ENCODE assay signal across 29 mouse cellular contexts in the genomic region with DNA sequence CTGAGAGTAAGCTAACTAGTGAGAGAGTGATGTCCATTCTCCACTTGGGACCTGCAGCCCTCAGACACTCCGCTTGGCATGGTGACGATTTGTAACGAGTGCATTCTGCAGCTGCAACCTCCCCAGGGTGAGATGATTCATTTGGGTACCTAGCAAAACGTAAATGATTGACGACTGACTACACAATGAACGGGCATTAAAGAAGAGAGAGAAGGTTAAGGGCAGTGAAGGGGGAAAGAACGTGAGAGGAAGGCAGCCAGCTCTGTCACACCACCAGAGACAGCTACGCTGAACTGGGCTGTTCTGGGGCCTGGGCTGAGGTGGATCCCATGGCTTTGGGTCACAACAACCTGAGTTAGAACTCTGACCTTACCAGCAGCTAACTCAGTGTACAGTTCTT.
A peak's percentile ranks its signal among the peaks of the same experiment; 100 is the strongest.
DNase-seq lines count a peak whose midpoint lies in the region; ATAC-seq and TF ChIP-seq lines count a peak whose summit lies in the region.
"Had no signal": no experiment of that assay in that cellular context is flagged by ENCODE, and none has a peak within 500 bp of the region (broad histone marks: within the 10 kb centered on the region; RNA-seq: fewer than 3 reads in every experiment).

No protein-coding gene starts in this region.

- no peak for TF ChIP-seq CTCF in Patski (IDR thresholded peaks at IDR 0.05)

- H3K4me2 ChIP-seq in forebrain, embryonic 16.5 days (ENCODE audit: low read length), result no peak overlapping the region
- no peak overlapping the region for H3K4me2 ChIP-seq in heart, embryonic 12.5 days
- no peak overlapping the region for H3K4me2 ChIP-seq in limb, embryonic 12.5 days
- H3K4me2 ChIP-seq: embryonic facial prominence, embryonic 15.5 days; hindbrain, embryonic 12.5 days; intestine, embryonic 15.5 days; limb, embryonic 13.5 days; liver, embryonic 13.5 days had no signal

- no peak overlapping the region for H3K9ac ChIP-seq in forebrain, embryonic 16.5 days (replicated peaks; ENCODE audit: low read depth, low read length)
- H3K9ac ChIP-seq in heart, embryonic 12.5 days, result no peak overlapping the region
- no peak overlapping the region for H3K9ac ChIP-seq in limb, embryonic 12.5 days (replicated peaks)
- H3K9ac ChIP-seq: embryonic facial prominence, embryonic 15.5 days; hindbrain, embryonic 12.5 days; intestine, embryonic 15.5 days; limb, embryonic 13.5 days had no signal

- H3K27me3 ChIP-seq in forebrain, embryonic 10.5 days (ENCODE audit: poor library complexity, severe bottlenecking), result no peaks in the 10 kb centered on the region
- H3K27me3 ChIP-seq in forebrain, embryonic 16.5 days (replicated peaks; ENCODE audit: control insufficient read depth, insufficient read depth, low read length), result no peaks in the 10 kb centered on the region
- no peaks in the 10 kb centered on the region for H3K27me3 ChIP-seq in heart, embryonic 12.5 days (replicated peaks)
- H3K27me3 ChIP-seq in limb, embryonic 12.5 days, result no peaks in the 10 kb centered on the region
- H3K27me3 ChIP-seq in limb, embryonic 10.5 days (ENCODE audit: low read depth, poor library complexity, severe bottlenecking), result no peaks in the 10 kb centered on the region
- no peaks in the 10 kb centered on the region for H3K27me3 ChIP-seq in Patski
- H3K27me3 ChIP-seq: embryonic facial prominence, embryonic 15.5 days; hindbrain, embryonic 12.5 days; intestine, embryonic 15.5 days; limb, embryonic 13.5 days; liver, embryonic 13.5 days had no signal

- DNase-seq in forebrain, embryonic 10.5 days (ENCODE audit: extremely low spot score, low spot score), result no peak
- no peak for DNase-seq in heart, adult 9 months (ENCODE audit: low spot score in 2 of 2)
- DNase-seq in limb, embryonic 10.5 days (ENCODE audit: low spot score), result no peak
- DNase-seq in Patski (ENCODE audit: low read depth, low spot score), result peak; percentile 50
- DNase-seq: adrenal gland, adult 2 months; adrenal gland, postnatal 36 days; cerebellum, adult 18-20 months; cerebellum, postnatal 10 days; gastrocnemius, postnatal 10 days; heart, postnatal 10 days; kidney, adult 2 months; kidney, postnatal 4 days; liver, embryonic 13.5 days; lung, adult 18-20 months; lung, postnatal 4 days; midbrain, embryonic 14.5 days; thymus, adult 2 months; thymus, postnatal 4 days had no signal

- WGBS in forebrain, embryonic 10.5 days, result 79% methylated on average over 8 of the region's 8 CpGs
- WGBS in forebrain, embryonic 16.5 days, result 61% methylated on average over 8 of the region's 8 CpGs
- 76% methylated on average over 8 of the region's 8 CpGs for WGBS in heart, embryonic 12.5 days
- WGBS in limb, embryonic 12.5 days, result 78% methylated on average over 8 of the region's 8 CpGs
- 83% methylated on average over 8 of the region's 8 CpGs for WGBS in limb, embryonic 10.5 days

- ATAC-seq in forebrain, embryonic 16.5 days, result no peak
- no peak for ATAC-seq in heart, embryonic 12.5 days (ENCODE audit: insufficient number of reproducible peaks, low FRiP score)
- no peak for ATAC-seq in limb, embryonic 12.5 days (ENCODE audit: insufficient number of reproducible peaks, insufficient read depth, low FRiP score, low TSS enrichment, low read depth)
- no peak for ATAC-seq in Patski
- ATAC-seq: activated CD4-positive, CD25-positive, alpha-beta regulatory T cell, adult 4 months; forebrain, embryonic 14.5 days; hindbrain, postnatal 0 days; intestine, embryonic 15.5 days; lung, postnatal 0 days had no signal

- POLR2A ChIA-PET in Patski (lab: Charles Lee), result interaction anchor here (0.6 to 1.5 kb wide), 3 partner anchors 16 to 434 kb away, joined by 3 to 6 read pairs (median 5); no protein-coding TSS in a partner anchor

- CTCF ChIA-PET in Patski (lab: Charles Lee), result interaction anchor here (1.1 to 1.9 kb wide), 5 partner anchors 23 to 45 kb away, joined by 3 to 4 read pairs (median 3); no protein-coding TSS in a partner anchor

- peak overlapping the region; percentile 21; the same call in 1 of the 2 replicates for H3K27ac ChIP-seq in forebrain, embryonic 10.5 days
- no peak overlapping the region for H3K27ac ChIP-seq in forebrain, embryonic 16.5 days (ENCODE audit: low read length)
- peak overlapping the region; percentile 77; the same call in 1 of the 2 replicates for H3K27ac ChIP-seq in heart, embryonic 12.5 days (ENCODE audit: poor library complexity, severe bottlenecking)
- H3K27ac ChIP-seq in limb, embryonic 12.5 days, result peak overlapping the region; percentile 79; the same call in 1 of the 2 replicates
- H3K27ac ChIP-seq in limb, embryonic 10.5 days, result no peak overlapping the region
- H3K27ac ChIP-seq: hindbrain, embryonic 12.5 days; hindbrain, postnatal 0 days; intestine, embryonic 15.5 days had no signal

- in situ Hi-C loops in Patski (cut with MboI; ENCODE audit: low pct_unique_long_range_greater_than_20kb), result no loop called here

- peaks cover 29% of the 10 kb centered on the region for H3K4me1 ChIP-seq in forebrain, embryonic 10.5 days
- H3K4me1 ChIP-seq in forebrain, embryonic 16.5 days (replicated peaks; ENCODE audit: control insufficient read depth, insufficient read depth, low read length), result no peaks in the 10 kb centered on the region; the same call in 1 of the 2 replicates
- H3K4me1 ChIP-seq in heart, embryonic 12.5 days (replicated peaks), result peaks cover 73% of the 10 kb centered on the region
- H3K4me1 ChIP-seq in limb, embryonic 12.5 days (replicated peaks), result peaks cover 23% of the 10 kb centered on the region
- peaks cover 23% of the 10 kb centered on the region for H3K4me1 ChIP-seq in limb, embryonic 10.5 days

- no peak overlapping the region for H3K4me3 ChIP-seq in forebrain, embryonic 10.5 days
- no peak overlapping the region for H3K4me3 ChIP-seq in forebrain, embryonic 16.5 days (replicated peaks; ENCODE audit: low read length)
- no peak overlapping the region for H3K4me3 ChIP-seq in heart, embryonic 12.5 days
- no peak overlapping the region for H3K4me3 ChIP-seq in limb, embryonic 12.5 days (replicated peaks)
- no peak overlapping the region for H3K4me3 ChIP-seq in limb, embryonic 10.5 days
- H3K4me3 ChIP-seq: embryonic facial prominence, embryonic 15.5 days; hindbrain, embryonic 12.5 days; intestine, embryonic 15.5 days; limb, embryonic 13.5 days; liver, embryonic 13.5 days had no signal

- H3K36me3 ChIP-seq in forebrain, embryonic 10.5 days (replicated peaks), result no peaks in the 10 kb centered on the region
- no peaks in the 10 kb centered on the region for H3K36me3 ChIP-seq in forebrain, embryonic 16.5 days (ENCODE audit: control insufficient read depth, insufficient read depth)
- H3K36me3 ChIP-seq in heart, embryonic 12.5 days, result no peaks in the 10 kb centered on the region
- no peaks in the 10 kb centered on the region for H3K36me3 ChIP-seq in limb, embryonic 12.5 days
- H3K36me3 ChIP-seq in limb, embryonic 10.5 days, result no peaks in the 10 kb centered on the region
- H3K36me3 ChIP-seq: embryonic facial prominence, embryonic 15.5 days; hindbrain, embryonic 12.5 days; intestine, embryonic 15.5 days; limb, embryonic 13.5 days; liver, embryonic 13.5 days had no signal

- no peaks in the 10 kb centered on the region for H3K9me3 ChIP-seq in forebrain, embryonic 10.5 days
- H3K9me3 ChIP-seq in forebrain, embryonic 16.5 days (ENCODE audit: control insufficient read depth, low read length), result no peaks in the 10 kb centered on the region
- no peaks in the 10 kb centered on the region for H3K9me3 ChIP-seq in heart, embryonic 12.5 days (replicated peaks)
- H3K9me3 ChIP-seq in limb, embryonic 12.5 days, result no peaks in the 10 kb centered on the region
- no peaks in the 10 kb centered on the region for H3K9me3 ChIP-seq in limb, embryonic 10.5 days (replicated peaks)
- H3K9me3 ChIP-seq: embryonic facial prominence, embryonic 15.5 days; hindbrain, embryonic 12.5 days; intestine, embryonic 15.5 days; limb, embryonic 13.5 days; liver, embryonic 13.5 days had no signal

Comparison
In these comparisons a context has a peak if more than half of its experiments do, and no peak if none do; other contexts are left out.
1. H3K27ac ChIP-seq: peak in forebrain, embryonic 10.5 days (single experiment), heart, embryonic 12.5 days (single experiment) and limb, embryonic 12.5 days (single experiment); none in forebrain, embryonic 16.5 days (single experiment) and limb, embryonic 10.5 days (single experiment).